Mouse (Mus musculus): ENCODE data around the gene Gid8. TPM values are rescaled to one million over a fixed set of nuclear protein-coding genes. Genes with fewer than 3 reads are reported as not detected.

Gene Gid8
- polyA plus RNA-seq, 2 experiments, result 87.4 to 121 TPM

- no peaks in the 10 kb centered on the region for H3K27me3 ChIP-seq (ENCODE audit: control insufficient read depth, insufficient read depth, low read length)
- H3K4me2 ChIP-seq (ENCODE audit: low read depth), result no peak overlapping the region
- ATAC-seq (ENCODE audit: insufficient read depth), result peak; percentile 56
- no peaks in the 10 kb centered on the region for H3K9me3 ChIP-seq (ENCODE audit: control insufficient read depth, low read length)
- H3K4me3 ChIP-seq (ENCODE audit: insufficient read depth in 1 of 2, low read depth in 2 of 2, low read length in 2 of 2), result no peak overlapping the region
- peak; percentile 64 to 69 (median 64) for DNase-seq (ENCODE audit: low read depth in 3 of 3, low spot score in 3 of 3)
- TF ChIP-seq EP300 (IDR thresholded peaks at IDR 0.05; ENCODE audit: low read depth) (no peak), CTCF (IDR thresholded peaks at IDR 0.05; ENCODE audit: low read depth) (peak; percentile 100)
- no peak overlapping the region for H3K9ac ChIP-seq (replicated peaks)
- H3K27ac ChIP-seq, result no peak overlapping the region
- peaks cover 0 to 2% of the 10 kb centered on the region in 2 experiments; a peak in 2 of 4 replicates for H3K4me1 ChIP-seq (replicated peaks; ENCODE audit: control insufficient read depth in 2 of 2, insufficient read depth in 2 of 2, low read length in 1 of 2)
- WGBS (ENCODE audit: insufficient replicate concordance), result 29% methylated on average over 17 of the region's 17 CpGs
- H3K36me3 ChIP-seq (replicated peaks; ENCODE audit: control insufficient read depth, insufficient read depth, low read depth), result no peaks in the 10 kb centered on the region
Observed at GRCm38 (mm10) chr2:180745248-180745927, 35.5 kb downstream of the Gid8 start.

GRCm38 (mm10) chr2:180746569-180747192 lies 36.8 kb downstream of the Gid8 start:
- no peak overlapping the region for H3K4me2 ChIP-seq (ENCODE audit: low read depth)
- H3K27ac ChIP-seq, result no peak overlapping the region
- H3K4me1 ChIP-seq (replicated peaks; ENCODE audit: control insufficient read depth in 2 of 2, insufficient read depth in 2 of 2, low read length in 1 of 2), result peaks cover 0 to 2% of the 10 kb centered on the region in 2 experiments; a peak in 2 of 4 replicates
- TF ChIP-seq CTCF (IDR thresholded peaks at IDR 0.05; ENCODE audit: low read depth) (no peak), EP300 (IDR thresholded peaks at IDR 0.05; ENCODE audit: low read depth) (no peak)
- ATAC-seq (ENCODE audit: insufficient read depth) (no peak), DNase-seq (ENCODE audit: low read depth in 3 of 3, low spot score in 3 of 3) (no peak)
- no peak overlapping the region for H3K9ac ChIP-seq (replicated peaks)
- no peaks in the 10 kb centered on the region for H3K9me3 ChIP-seq (ENCODE audit: control insufficient read depth, low read length)
- H3K36me3 ChIP-seq (replicated peaks; ENCODE audit: control insufficient read depth, insufficient read depth, low read depth), result no peaks in the 10 kb centered on the region
- WGBS (ENCODE audit: insufficient replicate concordance), result 36% methylated on average over 5 of the region's 5 CpGs
- no peak overlapping the region for H3K4me3 ChIP-seq (ENCODE audit: insufficient read depth in 1 of 2, low read depth in 2 of 2, low read length in 2 of 2)
- H3K27me3 ChIP-seq (ENCODE audit: control insufficient read depth, insufficient read depth, low read length), result no peaks in the 10 kb centered on the region

GRCm38 (mm10) chr2:180748904-180749303 lies 39.0 kb downstream of the Gid8 start:
- Histone ChIP-seq H3K27me3 (ENCODE audit: control insufficient read depth, insufficient read depth, low read length) (no peaks in the 10 kb centered on the region), H3K4me1 (replicated peaks; ENCODE audit: control insufficient read depth in 2 of 2, insufficient read depth in 2 of 2, low read length in 1 of 2) (peaks cover 0 to 2% of the 10 kb centered on the region in 2 experiments; a peak in 2 of 4 replicates), H3K36me3 (replicated peaks; ENCODE audit: control insufficient read depth, insufficient read depth, low read depth) (no peaks in the 10 kb centered on the region), H3K9me3 (ENCODE audit: control insufficient read depth, low read length) (no peaks in the 10 kb centered on the region), H3K4me3 (ENCODE audit: insufficient read depth in 1 of 2, low read depth in 2 of 2, low read length in 2 of 2) (no peak overlapping the region), H3K27ac (no peak overlapping the region), H3K4me2 (ENCODE audit: low read depth) (no peak overlapping the region), H3K9ac (replicated peaks) (no peak overlapping the region)
- TF ChIP-seq EP300 (IDR thresholded peaks at IDR 0.05; ENCODE audit: low read depth), result no peak
- TF ChIP-seq CTCF (IDR thresholded peaks at IDR 0.05; ENCODE audit: low read depth), result no peak
- ATAC-seq (ENCODE audit: insufficient read depth) (no peak), DNase-seq (ENCODE audit: low read depth in 3 of 3, low spot score in 3 of 3) (no peak)
- WGBS (ENCODE audit: insufficient replicate concordance), result 45% methylated on average over 5 of the region's 5 CpGs

- no peaks in the 10 kb centered on the region for H3K4me1 ChIP-seq (replicated peaks; ENCODE audit: control insufficient read depth in 2 of 2, insufficient read depth in 2 of 2, low read length in 1 of 2)
- DNase-seq (ENCODE audit: low read depth in 3 of 3, low spot score in 3 of 3) (no peak), ATAC-seq (ENCODE audit: insufficient read depth) (no peak)
- no peak for TF ChIP-seq EP300 (IDR thresholded peaks at IDR 0.05; ENCODE audit: low read depth)
- no peak for TF ChIP-seq CTCF (IDR thresholded peaks at IDR 0.05; ENCODE audit: low read depth)
- H3K9me3 ChIP-seq (ENCODE audit: control insufficient read depth, low read length), result no peaks in the 10 kb centered on the region
- H3K4me3 ChIP-seq (ENCODE audit: insufficient read depth in 1 of 2, low read depth in 2 of 2, low read length in 2 of 2), result no peak overlapping the region
- no peak overlapping the region for H3K27ac ChIP-seq
- H3K36me3 ChIP-seq (replicated peaks; ENCODE audit: control insufficient read depth, insufficient read depth, low read depth), result no peaks in the 10 kb centered on the region
- H3K4me2 ChIP-seq (ENCODE audit: low read depth), result no peak overlapping the region
- no peaks in the 10 kb centered on the region for H3K27me3 ChIP-seq (ENCODE audit: control insufficient read depth, insufficient read depth, low read length)
- WGBS (ENCODE audit: insufficient replicate concordance), result 66% methylated on average over 5 of the region's 5 CpGs
- H3K9ac ChIP-seq (replicated peaks), result no peak overlapping the region
Observed at GRCm38 (mm10) chr2:180754976-180755688, 45.2 kb downstream of the Gid8 start.

GRCm38 (mm10) chr2:180755896-180756295 lies 46.0 kb downstream of the Gid8 start:
- H3K27me3 ChIP-seq (ENCODE audit: control insufficient read depth, insufficient read depth, low read length), result no peaks in the 10 kb centered on the region
- peak in 1 of 3 experiments; percentile 9 for DNase-seq (ENCODE audit: low read depth in 3 of 3, low spot score in 3 of 3)

More at GRCm38 (mm10) chr2:180755896-180756295, 46.0 kb downstream of the Gid8 start:
- H3K36me3 ChIP-seq (replicated peaks; ENCODE audit: control insufficient read depth, insufficient read depth, low read depth), result no peaks in the 10 kb centered on the region
- no peaks in the 10 kb centered on the region for H3K4me1 ChIP-seq (replicated peaks; ENCODE audit: control insufficient read depth in 2 of 2, insufficient read depth in 2 of 2, low read length in 1 of 2)
- no peak for TF ChIP-seq EP300 (IDR thresholded peaks at IDR 0.05; ENCODE audit: low read depth)
- TF ChIP-seq CTCF (IDR thresholded peaks at IDR 0.05; ENCODE audit: low read depth), result no peak
- H3K27ac ChIP-seq, result no peak overlapping the region
- ATAC-seq (ENCODE audit: insufficient read depth), result no peak
- H3K9me3 ChIP-seq (ENCODE audit: control insufficient read depth, low read length), result no peaks in the 10 kb centered on the region
- H3K4me2 ChIP-seq (ENCODE audit: low read depth), result no peak overlapping the region
- no peak overlapping the region for H3K9ac ChIP-seq (replicated peaks)
- H3K4me3 ChIP-seq (ENCODE audit: insufficient read depth in 1 of 2, low read depth in 2 of 2, low read length in 2 of 2), result no peak overlapping the region
- 4% methylated on average over 8 of the region's 8 CpGs for WGBS (ENCODE audit: insufficient replicate concordance)
